Comparison of ENCODE assay signal across 15 mouse cellular contexts in genomic region chr2:115070666-115071065, GRCm38 (mm10).
"Had no signal": no experiment of that assay in that cellular context is flagged by ENCODE, and none has a peak within 500 bp of the region (broad histone marks: within the 10 kb centered on the region; RNA-seq: fewer than 3 reads in every experiment).

No protein-coding gene starts in this region.

- H3K27ac ChIP-seq: kidney, postnatal 0 days; liver, embryonic 14.5 days; macrophage; midbrain, embryonic 13.5 days had no signal

- H3K4me2 ChIP-seq: liver, embryonic 11.5 days; lung, embryonic 14.5 days; midbrain, embryonic 13.5 days had no signal

- ATAC-seq: intestine, postnatal 0 days; liver, postnatal 0 days; lung, postnatal 0 days had no signal

- H3K4me1 ChIP-seq: midbrain, embryonic 13.5 days had no signal

- H3K27me3 ChIP-seq: midbrain, embryonic 13.5 days had no signal

- H3K4me3 ChIP-seq: midbrain, embryonic 13.5 days had no signal

- DNase-seq: kidney, adult 2 months; kidney, postnatal 25 days; left cerebral cortex, postnatal 4 days; liver, postnatal 0 days; lung, embryonic 14.5 days; thymus, adult 2 months; thymus, postnatal 14 days; thymus, postnatal 4 days had no signal

- H3K36me3 ChIP-seq: midbrain, embryonic 13.5 days had no signal

- H3K9ac ChIP-seq: liver, embryonic 14.5 days; liver, postnatal 0 days; lung, embryonic 14.5 days; midbrain, embryonic 13.5 days had no signal

- H3K9me3 ChIP-seq: midbrain, embryonic 13.5 days had no signal
